Mouse (Mus musculus) embryonic facial prominence, embryonic 14.5 days (tissue): ENCODE measurements around the gene Trpm7. TPM values are rescaled to one million over a fixed set of nuclear protein-coding genes. Genes with fewer than 3 reads are reported as not detected.

Experiments used
- ATAC-seq: fragments of 200-750 bp; cut with Nextera tagmentation; 2 replicates; pipeline ENCODE4 v1.8.0; 2017; ENCODE audit warnings: low read depth, moderate number of reproducible peaks, moderate TSS enrichment
- DNase-seq: peaks from one replicate; pipeline ENCODE4 v3.0.0-alpha.2; 2015; ENCODE audit warnings: low spot score
- H3K27ac ChIP-seq: fragments of 300-500 bp; sonication (generic); replicated peaks from 2 replicates; pipeline ENCODE4 v1.5.1; 2014; ENCODE audit warnings: low read depth, mild to moderate bottlenecking, low read length, moderate library complexity
- H3K27me3 ChIP-seq: fragments of 300-500 bp; sonication (generic); replicated peaks from 2 replicates; pipeline ENCODE4 v1.6.1; 2014; ENCODE audit warnings: low read length; ENCODE audit not compliant: control insufficient read depth, insufficient read depth
- H3K36me3 ChIP-seq: fragments of 300-500 bp; sonication (generic); 2 replicates; pipeline ENCODE4 v1.6.1; 2014; ENCODE audit warnings: low read length, mixed read lengths; ENCODE audit not compliant: control insufficient read depth, insufficient read depth
- H3K4me1 ChIP-seq: fragments of 300-500 bp; sonication (generic); 2 replicates; pipeline ENCODE4 v1.6.1; 2014; ENCODE audit warnings: antibody characterized with exemption, low read length; ENCODE audit not compliant: control insufficient read depth, insufficient read depth
- H3K4me2 ChIP-seq: fragments of 300-500 bp; sonication (generic); 2 replicates; pipeline ENCODE4 v1.6.1; 2014; ENCODE audit warnings: low read depth, mild to moderate bottlenecking, low read length, moderate library complexity, mixed read lengths
- H3K4me3 ChIP-seq: fragments of 300-500 bp; sonication (generic); 2 replicates; pipeline ENCODE4 v1.5.1; 2014; ENCODE audit warnings: low read depth, mild to moderate bottlenecking, low read length
- H3K9ac ChIP-seq: fragments of 300-500 bp; sonication (generic); 2 replicates; pipeline ENCODE4 v1.6.1; 2014; ENCODE audit warnings: low read depth, mild to moderate bottlenecking, low read length, moderate library complexity, mixed read lengths
- H3K9me3 ChIP-seq: fragments of 300-500 bp; sonication (generic); 2 replicates; pipeline ENCODE4 v1.6.1; 2016; ENCODE audit warnings: low read length; ENCODE audit not compliant: control insufficient read depth
- WGBS: fragments of 180-500 bp; shearing (Covaris S2); extraction: QIAGEN DNeasy Blood & Tissue Kit; methylation state at CpG from one replicate; pipeline ENCODE4 v1.1.7; 2014; 5-methylcytosine and 5-hydroxymethylcytosine counted together
- polyA plus RNA-seq: library from polyadenylated mRNA; unstranded; fragments of >200 nt; fragmentation: Nextera tagmentation; extraction: Ambion mirVana; gene quantifications from 2 replicates; pipeline ENCODE4 v1.2.1, GENCODE M21; 2014

Gene Trpm7
- polyA plus RNA-seq, 1 experiment from 2014 or later = 38.2 TPM

DNA sequence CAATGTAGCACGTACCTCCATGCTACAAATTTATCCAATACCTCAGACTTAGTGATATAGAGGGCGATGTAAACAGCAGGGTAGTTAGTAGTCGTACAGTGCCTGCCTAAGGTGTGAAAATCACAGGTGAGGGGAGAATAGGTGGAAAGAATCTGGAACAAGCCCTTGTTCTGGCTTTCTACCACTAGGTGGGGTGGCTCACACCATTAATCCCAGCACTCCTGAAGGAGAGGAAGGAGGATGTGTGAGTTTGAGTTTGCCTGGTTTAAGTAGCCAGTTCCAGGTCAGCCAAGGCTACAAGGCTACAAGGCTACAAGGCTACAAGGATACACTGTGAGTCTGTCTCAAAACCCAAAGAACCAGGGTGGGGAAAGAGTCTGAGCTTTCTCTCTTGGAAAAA lies 80.3 kb downstream of the Trpm7 start:
- Histone ChIP-seq H3K4me2 (no peak overlapping the region), H3K4me1 (no peaks in the 10 kb centered on the region), H3K4me3 (no peak overlapping the region), H3K36me3 (peaks cover 83% of the 10 kb centered on the region), H3K27me3 (no peaks in the 10 kb centered on the region), H3K9me3 (no peaks in the 10 kb centered on the region), H3K9ac (no peak overlapping the region), H3K27ac (no peak overlapping the region)
- 90% methylated on average over 3 of the region's 3 CpGs for WGBS
- ATAC-seq = no peak
- no peak for DNase-seq

DNA sequence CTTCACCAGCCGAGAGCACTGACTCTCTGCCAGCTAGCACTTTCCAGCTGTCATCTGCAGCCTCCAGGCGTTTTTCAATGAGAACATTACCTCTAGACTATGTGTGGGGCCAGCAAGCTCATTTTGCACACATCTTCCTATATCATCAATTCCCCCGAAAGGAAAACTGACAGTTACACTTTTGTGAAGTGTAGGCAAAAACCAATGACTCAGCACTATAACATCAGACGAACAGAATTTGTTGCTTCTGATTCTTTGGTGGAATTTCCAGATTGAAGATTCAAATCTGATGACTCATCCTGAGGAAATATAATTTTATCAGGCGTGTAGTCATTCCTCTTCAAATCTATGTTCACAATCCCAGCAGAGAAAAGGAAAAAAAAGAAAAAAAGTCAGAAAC lies 83.4 kb downstream of the Trpm7 start:
- H3K36me3 ChIP-seq = peaks cover 71% of the 10 kb centered on the region
- H3K4me3 ChIP-seq = no peak overlapping the region
- no peak overlapping the region for H3K4me2 ChIP-seq
- no peak overlapping the region for H3K27ac ChIP-seq
- H3K9me3 ChIP-seq = no peaks in the 10 kb centered on the region
- ATAC-seq (no peak), DNase-seq (no peak)
- no peak overlapping the region for H3K9ac ChIP-seq
- no peaks in the 10 kb centered on the region for H3K27me3 ChIP-seq
- WGBS = 69% methylated on average over 5 of the region's 5 CpGs
- no peaks in the 10 kb centered on the region for H3K4me1 ChIP-seq

DNA sequence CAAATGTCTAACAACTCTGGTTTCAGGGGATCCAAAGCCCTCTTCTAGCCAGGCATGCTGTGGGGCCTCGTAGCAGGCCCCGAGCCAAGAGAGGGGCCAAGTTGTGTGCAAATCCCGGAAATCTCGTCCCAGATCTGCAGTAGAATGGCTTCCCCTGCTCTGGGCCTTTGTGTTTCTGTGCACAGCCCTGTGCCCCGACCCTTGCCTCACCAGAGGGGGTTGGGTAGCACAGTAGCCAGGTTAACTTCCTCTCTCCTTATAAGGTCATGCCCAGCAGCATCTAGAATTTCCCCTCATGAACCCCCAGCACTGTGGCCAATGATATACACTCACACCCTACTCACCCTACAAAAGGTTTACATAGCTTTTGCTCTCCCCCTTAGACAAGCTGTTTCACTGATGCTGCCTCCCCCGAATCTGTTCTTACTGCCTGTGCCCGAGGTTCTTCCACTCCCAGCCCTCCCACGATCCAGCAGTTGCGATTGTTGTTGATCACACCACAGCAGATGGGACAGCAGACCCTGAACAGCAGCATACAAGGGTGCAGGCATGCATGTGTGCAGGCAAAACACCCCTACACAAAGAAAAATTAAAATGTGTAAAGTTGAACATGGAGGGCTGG lies 88.2 kb downstream of the Trpm7 start:
- Histone ChIP-seq H3K9ac (no peak overlapping the region), H3K9me3 (no peaks in the 10 kb centered on the region), H3K4me1 (no peaks in the 10 kb centered on the region), H3K27me3 (no peaks in the 10 kb centered on the region), H3K4me2 (no peak overlapping the region), H3K4me3 (no peak overlapping the region), H3K27ac (no peak overlapping the region), H3K36me3 (peaks cover 30% of the 10 kb centered on the region)
- 47% methylated on average over 9 of the region's 9 CpGs for WGBS
- no peak for ATAC-seq
- peak; percentile 35 for DNase-seq

DNA sequence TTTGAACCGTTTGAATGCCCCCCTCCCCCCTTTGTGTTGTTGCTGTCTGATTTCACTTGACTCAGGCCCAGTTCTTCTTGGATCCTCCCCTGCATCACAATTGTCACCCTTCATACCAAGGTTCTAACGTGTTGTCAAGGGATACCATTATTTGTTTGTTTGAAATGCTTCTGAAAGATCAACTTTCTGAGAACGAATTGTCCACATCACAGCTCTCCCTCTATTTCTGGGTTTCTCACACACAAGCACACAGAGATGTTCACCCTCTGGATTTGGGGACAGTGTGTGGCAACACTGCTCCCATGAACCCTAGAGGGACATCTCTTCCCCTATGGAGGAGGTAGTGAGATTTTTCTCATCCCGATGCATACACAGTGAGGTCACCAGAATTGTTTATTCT lies 92.7 kb downstream of the Trpm7 start, which contains the start of gene Usp50:
Usp50 (minus strand) TSS at position 101 of the 400 bp plus-strand sequence.
- H3K9me3 ChIP-seq = no peaks in the 10 kb centered on the region
- no peaks in the 10 kb centered on the region for H3K4me1 ChIP-seq
- no peak for DNase-seq
- H3K4me2 ChIP-seq = no peak within 1 kb of the TSS
- no peak within 1 kb of the TSS for H3K4me3 ChIP-seq
- H3K9ac ChIP-seq = no peak within 1 kb of the TSS
- H3K27ac ChIP-seq = no peak within 1 kb of the TSS
- H3K36me3 ChIP-seq = no peaks in the 10 kb centered on the region
- ATAC-seq = no peak
- no peaks in the 10 kb centered on the region for H3K27me3 ChIP-seq
- WGBS = 65% methylated on average over 4 of the region's 4 CpGs

DNA sequence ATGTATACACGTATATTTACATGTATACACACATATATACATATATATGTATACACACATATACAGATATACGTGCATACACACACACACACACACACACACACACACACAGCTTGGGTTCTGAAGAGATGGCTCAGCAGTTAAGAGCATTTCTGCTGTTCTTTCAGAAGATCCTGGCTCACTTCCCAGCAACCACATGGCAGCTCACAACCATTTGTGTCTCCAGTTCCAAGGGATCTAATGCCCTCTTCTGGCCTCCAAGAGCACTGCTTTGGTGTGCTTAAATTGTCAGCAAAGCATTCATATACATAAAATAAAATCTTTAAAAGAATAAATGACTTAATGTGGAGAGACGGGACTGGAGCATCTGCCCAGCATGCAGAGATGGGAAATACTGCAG lies 93.6 kb downstream of the Trpm7 start:
- Histone ChIP-seq H3K27me3 (no peaks in the 10 kb centered on the region), H3K9ac (no peak overlapping the region), H3K27ac (no peak overlapping the region), H3K36me3 (no peaks in the 10 kb centered on the region), H3K4me2 (no peak overlapping the region), H3K4me1 (no peaks in the 10 kb centered on the region), H3K4me3 (no peak overlapping the region), H3K9me3 (no peaks in the 10 kb centered on the region)
- DNase-seq = peak; percentile 89
- 77% methylated on average over 3 of the region's 3 CpGs for WGBS
- ATAC-seq = no peak

DNA sequence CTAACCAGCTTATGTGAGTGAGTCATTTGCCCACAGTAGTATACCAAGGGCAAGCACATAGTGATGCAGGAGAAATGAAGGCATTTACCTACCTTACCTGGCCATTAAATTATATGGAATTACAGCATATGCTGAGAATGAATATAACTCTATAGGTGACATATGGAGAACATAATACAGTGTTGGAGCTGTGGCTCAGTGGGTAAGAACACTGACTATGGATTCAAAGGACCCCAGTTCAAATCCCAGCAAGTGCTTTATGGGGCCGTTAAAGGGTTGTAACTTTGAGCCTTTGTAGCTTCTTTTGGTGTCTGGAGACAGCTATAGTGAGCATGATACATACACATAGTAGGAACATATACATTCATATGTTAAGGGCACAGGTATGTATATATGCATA lies 94.6 kb downstream of the Trpm7 start:
- Histone ChIP-seq H3K4me3 (no peak overlapping the region), H3K27me3 (no peaks in the 10 kb centered on the region), H3K9ac (no peak overlapping the region), H3K4me1 (no peaks in the 10 kb centered on the region), H3K9me3 (no peaks in the 10 kb centered on the region), H3K36me3 (no peaks in the 10 kb centered on the region), H3K4me2 (no peak overlapping the region), H3K27ac (no peak overlapping the region)
- 92% methylated on average over 1 of the region's 1 CpGs for WGBS
- no peak for DNase-seq
- ATAC-seq = no peak

DNA sequence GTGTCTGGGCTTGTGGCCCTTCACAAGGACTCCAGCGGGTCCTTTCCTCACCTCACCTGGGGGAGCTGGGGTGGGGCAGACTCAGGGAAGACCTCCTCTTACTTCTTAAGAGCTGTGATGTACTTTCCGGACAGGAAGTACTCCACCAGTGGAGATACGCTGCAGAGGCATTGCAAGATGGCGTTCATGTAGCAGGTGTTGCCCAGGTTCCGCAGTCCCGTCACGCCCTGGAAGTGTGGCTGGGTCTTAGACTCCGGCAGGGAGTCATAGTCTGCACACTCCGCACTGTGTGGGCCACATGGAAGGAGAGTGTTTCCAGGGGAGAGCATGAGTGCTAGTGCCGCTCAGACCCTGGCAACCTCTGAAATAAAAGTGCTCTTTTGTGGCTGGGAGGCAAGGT lies 95.7 kb downstream of the Trpm7 start:
- no peaks in the 10 kb centered on the region for H3K36me3 ChIP-seq
- no peaks in the 10 kb centered on the region for H3K4me1 ChIP-seq
- no peak overlapping the region for H3K4me2 ChIP-seq
- no peak overlapping the region for H3K27ac ChIP-seq
- no peak for DNase-seq
- H3K4me3 ChIP-seq = no peak overlapping the region
- no peak overlapping the region for H3K9ac ChIP-seq
- WGBS = 93% methylated on average over 10 of the region's 10 CpGs
- no peaks in the 10 kb centered on the region for H3K9me3 ChIP-seq
- ATAC-seq = no peak
- no peaks in the 10 kb centered on the region for H3K27me3 ChIP-seq

DNA sequence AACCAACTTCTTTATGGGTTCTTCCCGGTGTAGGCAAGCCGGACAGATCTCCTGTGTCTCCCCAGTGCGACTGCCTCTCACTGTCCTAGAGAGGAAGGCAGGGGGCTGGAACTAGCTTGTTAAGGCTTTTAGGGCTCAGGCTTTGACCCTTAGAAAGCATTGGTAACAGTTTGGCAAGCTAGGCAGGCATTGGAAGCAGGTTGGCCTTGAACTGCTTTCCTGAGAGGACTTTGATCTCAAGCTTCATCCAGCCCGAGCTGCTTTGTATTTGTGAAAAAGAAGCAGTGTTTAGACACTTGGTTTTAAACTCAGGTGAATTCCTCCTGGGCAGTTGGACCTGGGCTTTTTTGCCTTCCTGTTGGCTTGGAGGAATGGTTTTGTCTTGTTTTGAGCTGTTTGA lies 97.2 kb downstream of the Trpm7 start:
- Histone ChIP-seq H3K27me3 (no peaks in the 10 kb centered on the region), H3K4me3 (no peak overlapping the region), H3K27ac (no peak overlapping the region), H3K9me3 (no peaks in the 10 kb centered on the region), H3K9ac (no peak overlapping the region), H3K4me2 (no peak overlapping the region), H3K36me3 (no peaks in the 10 kb centered on the region), H3K4me1 (no peaks in the 10 kb centered on the region)
- DNase-seq = no peak
- ATAC-seq = no peak
- WGBS = 81% methylated on average over 4 of the region's 4 CpGs

DNA sequence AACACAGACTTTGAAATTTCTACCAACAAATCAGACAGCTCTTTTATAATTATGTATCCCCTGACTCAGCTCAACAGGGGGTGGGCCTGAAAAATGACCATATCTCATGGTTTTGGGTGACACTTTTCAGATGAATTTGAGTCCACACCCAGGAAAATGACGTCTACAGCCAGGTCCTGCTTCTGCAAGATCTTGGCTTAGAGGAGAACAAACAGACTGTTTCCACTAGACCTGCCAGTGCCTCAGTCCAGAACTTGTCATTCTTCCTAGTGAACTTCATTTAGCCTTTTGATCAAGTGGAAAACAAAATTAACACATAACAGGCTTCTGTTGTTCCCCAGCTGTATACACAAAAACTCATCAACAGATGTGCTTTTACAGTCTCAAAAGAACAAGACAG lies 99.6 kb downstream of the Trpm7 start:
- Histone ChIP-seq H3K4me3 (no peak overlapping the region), H3K4me2 (no peak overlapping the region), H3K9ac (no peak overlapping the region), H3K4me1 (no peaks in the 10 kb centered on the region), H3K27ac (no peak overlapping the region), H3K36me3 (no peaks in the 10 kb centered on the region), H3K9me3 (no peaks in the 10 kb centered on the region), H3K27me3 (no peaks in the 10 kb centered on the region)
- no peak for ATAC-seq
- WGBS = 49% methylated on average over 1 of the region's 1 CpGs
- peak; percentile 8 for DNase-seq
